Mouse (Mus musculus): ENCODE results near the gene Serpinf2. TPM values are rescaled to one million over a fixed set of nuclear protein-coding genes. Genes with fewer than 3 reads are reported as not detected.
A peak's percentile ranks its signal among the peaks of the same experiment; 100 is the strongest.

Serpinf2 gene
- polyA plus RNA-seq, 1 experiment from 2014 or later = not detected

GRCm38 (mm10) chr11:75448575-75448974 is 9.2 kb upstream of the Serpinf2 start:
- Histone ChIP-seq H3K4me3 (replicated peaks; ENCODE audit: low read depth, low read length) (no peak overlapping the region), H3K4me2 (ENCODE audit: low read length) (no peak overlapping the region), H3K9me3 (ENCODE audit: control insufficient read depth, low read length) (no peaks in the 10 kb centered on the region), H3K9ac (replicated peaks; ENCODE audit: low read length) (no peak overlapping the region), H3K4me1 (ENCODE audit: control insufficient read depth, insufficient read depth, low read length) (peaks cover 2% of the 10 kb centered on the region), H3K27me3 (ENCODE audit: control insufficient read depth, insufficient read depth, low read length) (no peaks in the 10 kb centered on the region), H3K36me3 (ENCODE audit: control insufficient read depth, insufficient read depth, low read length) (peaks cover 59% of the 10 kb centered on the region), H3K27ac (replicated peaks; ENCODE audit: low read depth, low read length) (no peak overlapping the region)
- ATAC-seq (ENCODE audit: low FRiP score, low TSS enrichment) (no peak), DNase-seq (no peak)
- WGBS = 84% methylated on average over 3 of the region's 3 CpGs

- no peak overlapping the region for H3K4me2 ChIP-seq (ENCODE audit: low read length)
- WGBS = 44% methylated on average over 8 of the region's 8 CpGs
- H3K27me3 ChIP-seq (ENCODE audit: control insufficient read depth, insufficient read depth, low read length) = no peaks in the 10 kb centered on the region
- H3K4me1 ChIP-seq (ENCODE audit: control insufficient read depth, insufficient read depth, low read length) = no peaks in the 10 kb centered on the region
- H3K9ac ChIP-seq (replicated peaks; ENCODE audit: low read length) = no peak overlapping the region
- ATAC-seq (ENCODE audit: low FRiP score, low TSS enrichment) (no peak), DNase-seq (no peak)
- no peak overlapping the region for H3K27ac ChIP-seq (replicated peaks; ENCODE audit: low read depth, low read length)
- H3K9me3 ChIP-seq (ENCODE audit: control insufficient read depth, low read length) = no peaks in the 10 kb centered on the region
- peaks cover 58% of the 10 kb centered on the region for H3K36me3 ChIP-seq (ENCODE audit: control insufficient read depth, insufficient read depth, low read length)
- H3K4me3 ChIP-seq (replicated peaks; ENCODE audit: low read depth, low read length) = no peak overlapping the region
Measured at GRCm38 (mm10) chr11:75443711-75444110, 4.3 kb upstream of the Serpinf2 start.

- no peak overlapping the region for H3K9ac ChIP-seq (replicated peaks; ENCODE audit: low read length)
- H3K9me3 ChIP-seq (ENCODE audit: control insufficient read depth, low read length) = no peaks in the 10 kb centered on the region
- peak; percentile 11 for DNase-seq
- no peak overlapping the region for H3K4me3 ChIP-seq (replicated peaks; ENCODE audit: low read depth, low read length)
- no peak overlapping the region for H3K27ac ChIP-seq (replicated peaks; ENCODE audit: low read depth, low read length)
- H3K4me2 ChIP-seq (ENCODE audit: low read length) = no peak overlapping the region
- H3K27me3 ChIP-seq (ENCODE audit: control insufficient read depth, insufficient read depth, low read length) = no peaks in the 10 kb centered on the region
- 64% methylated on average over 16 of the region's 16 CpGs for WGBS
- no peaks in the 10 kb centered on the region for H3K4me1 ChIP-seq (ENCODE audit: control insufficient read depth, insufficient read depth, low read length)
- no peak for ATAC-seq (ENCODE audit: low FRiP score, low TSS enrichment)
- H3K36me3 ChIP-seq (ENCODE audit: control insufficient read depth, insufficient read depth, low read length) = peaks cover 37% of the 10 kb centered on the region
Measured at GRCm38 (mm10) chr11:75441601-75442000, 2.2 kb upstream of the Serpinf2 start.

- H3K27ac ChIP-seq (replicated peaks; ENCODE audit: low read depth, low read length) = no peak overlapping the region
- no peak overlapping the region for H3K4me3 ChIP-seq (replicated peaks; ENCODE audit: low read depth, low read length)
- no peak overlapping the region for H3K4me2 ChIP-seq (ENCODE audit: low read length)
- no peaks in the 10 kb centered on the region for H3K9me3 ChIP-seq (ENCODE audit: control insufficient read depth, low read length)
- no peak for DNase-seq
- ATAC-seq (ENCODE audit: low FRiP score, low TSS enrichment) = no peak
- H3K27me3 ChIP-seq (ENCODE audit: control insufficient read depth, insufficient read depth, low read length) = no peaks in the 10 kb centered on the region
- 87% methylated on average over 7 of the region's 7 CpGs for WGBS
- peaks cover 37% of the 10 kb centered on the region for H3K36me3 ChIP-seq (ENCODE audit: control insufficient read depth, insufficient read depth, low read length)
- no peaks in the 10 kb centered on the region for H3K4me1 ChIP-seq (ENCODE audit: control insufficient read depth, insufficient read depth, low read length)
- H3K9ac ChIP-seq (replicated peaks; ENCODE audit: low read length) = no peak overlapping the region
Measured at GRCm38 (mm10) chr11:75441034-75441433, 1.6 kb upstream of the Serpinf2 start.

- Histone ChIP-seq H3K27me3 (ENCODE audit: control insufficient read depth, insufficient read depth, low read length) (no peaks in the 10 kb centered on the region), H3K27ac (replicated peaks; ENCODE audit: low read depth, low read length) (no peak overlapping the region), H3K4me3 (replicated peaks; ENCODE audit: low read depth, low read length) (no peak overlapping the region), H3K9ac (replicated peaks; ENCODE audit: low read length) (no peak overlapping the region), H3K9me3 (ENCODE audit: control insufficient read depth, low read length) (no peaks in the 10 kb centered on the region), H3K36me3 (ENCODE audit: control insufficient read depth, insufficient read depth, low read length) (peaks cover 32% of the 10 kb centered on the region), H3K4me1 (ENCODE audit: control insufficient read depth, insufficient read depth, low read length) (no peaks in the 10 kb centered on the region), H3K4me2 (ENCODE audit: low read length) (no peak overlapping the region)
- no peak for DNase-seq
- 89% methylated on average over 3 of the region's 3 CpGs for WGBS
- no peak for ATAC-seq (ENCODE audit: low FRiP score, low TSS enrichment)
Measured at GRCm38 (mm10) chr11:75439951-75440350, 560 bp upstream of the Serpinf2 start.

GRCm38 (mm10) chr11:75438804-75439203 is 587 bp downstream of the Serpinf2 start:
- ATAC-seq (ENCODE audit: low FRiP score, low TSS enrichment) = no peak
- no peak overlapping the region for H3K9ac ChIP-seq (replicated peaks; ENCODE audit: low read length)
- H3K27me3 ChIP-seq (ENCODE audit: control insufficient read depth, insufficient read depth, low read length) = no peaks in the 10 kb centered on the region
- peaks cover 21% of the 10 kb centered on the region for H3K36me3 ChIP-seq (ENCODE audit: control insufficient read depth, insufficient read depth, low read length)
- H3K4me1 ChIP-seq (ENCODE audit: control insufficient read depth, insufficient read depth, low read length) = no peaks in the 10 kb centered on the region
- H3K4me2 ChIP-seq (ENCODE audit: low read length) = no peak overlapping the region
- no peak for DNase-seq
- H3K9me3 ChIP-seq (ENCODE audit: control insufficient read depth, low read length) = no peaks in the 10 kb centered on the region
- no peak overlapping the region for H3K27ac ChIP-seq (replicated peaks; ENCODE audit: low read depth, low read length)
- H3K4me3 ChIP-seq (replicated peaks; ENCODE audit: low read depth, low read length) = no peak overlapping the region
- 89% methylated on average over 3 of the region's 3 CpGs for WGBS

- Histone ChIP-seq H3K4me2 (ENCODE audit: low read length) (no peak overlapping the region), H3K9ac (replicated peaks; ENCODE audit: low read length) (no peak overlapping the region), H3K27ac (replicated peaks; ENCODE audit: low read depth, low read length) (no peak overlapping the region), H3K9me3 (ENCODE audit: control insufficient read depth, low read length) (no peaks in the 10 kb centered on the region), H3K4me3 (replicated peaks; ENCODE audit: low read depth, low read length) (no peak overlapping the region), H3K36me3 (ENCODE audit: control insufficient read depth, insufficient read depth, low read length) (peaks cover 15% of the 10 kb centered on the region), H3K4me1 (ENCODE audit: control insufficient read depth, insufficient read depth, low read length) (no peaks in the 10 kb centered on the region), H3K27me3 (ENCODE audit: control insufficient read depth, insufficient read depth, low read length) (no peaks in the 10 kb centered on the region)
- WGBS = 86% methylated on average over 13 of the region's 13 CpGs
- ATAC-seq (ENCODE audit: low FRiP score, low TSS enrichment) (no peak), DNase-seq (no peak)
Measured at GRCm38 (mm10) chr11:75438194-75438593, 1.2 kb downstream of the Serpinf2 start.

- 86% methylated on average over 5 of the region's 5 CpGs for WGBS
- Histone ChIP-seq H3K4me1 (ENCODE audit: control insufficient read depth, insufficient read depth, low read length) (no peaks in the 10 kb centered on the region), H3K27ac (replicated peaks; ENCODE audit: low read depth, low read length) (no peak overlapping the region), H3K27me3 (ENCODE audit: control insufficient read depth, insufficient read depth, low read length) (no peaks in the 10 kb centered on the region), H3K9me3 (ENCODE audit: control insufficient read depth, low read length) (no peaks in the 10 kb centered on the region), H3K4me3 (replicated peaks; ENCODE audit: low read depth, low read length) (no peak overlapping the region), H3K4me2 (ENCODE audit: low read length) (no peak overlapping the region), H3K36me3 (ENCODE audit: control insufficient read depth, insufficient read depth, low read length) (no peaks in the 10 kb centered on the region), H3K9ac (replicated peaks; ENCODE audit: low read length) (no peak overlapping the region)
- DNase-seq = no peak
- ATAC-seq (ENCODE audit: low FRiP score, low TSS enrichment) = no peak
Measured at GRCm38 (mm10) chr11:75434138-75434537, 5.3 kb downstream of the Serpinf2 start.

- DNase-seq (peak; percentile 32), ATAC-seq (ENCODE audit: low FRiP score, low TSS enrichment) (no peak)
- Histone ChIP-seq H3K9me3 (ENCODE audit: control insufficient read depth, low read length) (no peaks in the 10 kb centered on the region), H3K4me2 (ENCODE audit: low read length) (no peak overlapping the region), H3K4me1 (ENCODE audit: control insufficient read depth, insufficient read depth, low read length) (no peaks in the 10 kb centered on the region), H3K36me3 (ENCODE audit: control insufficient read depth, insufficient read depth, low read length) (no peaks in the 10 kb centered on the region), H3K27me3 (ENCODE audit: control insufficient read depth, insufficient read depth, low read length) (no peaks in the 10 kb centered on the region), H3K9ac (replicated peaks; ENCODE audit: low read length) (no peak overlapping the region), H3K4me3 (replicated peaks; ENCODE audit: low read depth, low read length) (no peak overlapping the region), H3K27ac (replicated peaks; ENCODE audit: low read depth, low read length) (no peak overlapping the region)
- 82% methylated on average over 11 of the region's 11 CpGs for WGBS
Measured at GRCm38 (mm10) chr11:75431307-75431706, 8.1 kb downstream of the Serpinf2 start.

All from midbrain, embryonic 14.5 days (tissue).